Mouse (Mus musculus): ENCODE results near the gene Olfr127. TPM values are rescaled to one million over a fixed set of nuclear protein-coding genes. Genes with fewer than 3 reads are reported as not detected.
"Not testable (repeated sequence)": the region's sequence is repeated elsewhere in the genome, so short reads cannot be mapped to it uniquely, and the experiment has no call there.

The Olfr127 gene
- not detected for total RNA-seq (2021)
- long read RNA-seq, experiment 1 = 0 reads
- long read RNA-seq, experiment 2 = 0 reads

DNA sequence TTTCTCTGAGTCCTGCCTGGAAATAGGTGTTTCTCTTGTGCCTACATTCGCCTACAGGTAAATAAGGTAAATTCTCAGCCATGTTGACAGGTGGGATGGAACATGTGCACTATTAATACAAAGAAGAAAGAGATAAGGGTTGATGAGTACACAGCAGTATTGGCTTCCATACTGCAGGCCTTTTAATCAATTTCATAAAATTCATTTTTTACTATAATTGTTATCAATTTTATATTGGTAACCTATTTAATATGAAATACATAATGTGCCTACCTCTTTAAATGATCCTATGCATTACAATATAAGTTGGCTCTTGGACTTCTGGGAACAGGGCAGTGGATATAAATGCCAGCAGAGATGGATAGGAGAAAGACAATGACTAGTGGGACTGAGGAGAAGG, at the start of gene Olfr127:
Olfr127 (plus strand) TSS at position 301 of the 400 bp plus-strand sequence.
- DNase-seq (ENCODE audit: low spot score in 2 of 2) = no peak

DNA sequence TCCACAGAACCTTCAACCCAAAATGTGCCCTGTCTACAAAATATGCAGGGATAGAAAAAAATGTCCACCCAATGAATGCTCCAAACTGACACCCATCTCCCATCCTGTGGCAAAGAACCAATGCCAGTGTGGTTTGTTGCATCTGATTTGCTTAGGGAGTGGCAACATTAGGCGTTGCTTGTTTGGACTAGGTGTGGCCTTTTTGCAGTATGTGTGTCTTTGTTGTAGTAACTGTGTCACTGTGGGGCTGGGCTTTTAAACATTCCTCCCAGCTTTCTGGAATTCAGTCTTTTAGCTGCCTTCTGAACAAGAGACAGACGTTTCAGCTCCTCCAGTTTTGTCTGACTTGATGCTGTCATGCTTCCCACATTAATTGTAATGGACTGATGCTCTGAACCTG, 36.3 kb upstream of the Olfr127 start:
- DNase-seq (ENCODE audit: low spot score in 2 of 2) = no peak

DNA sequence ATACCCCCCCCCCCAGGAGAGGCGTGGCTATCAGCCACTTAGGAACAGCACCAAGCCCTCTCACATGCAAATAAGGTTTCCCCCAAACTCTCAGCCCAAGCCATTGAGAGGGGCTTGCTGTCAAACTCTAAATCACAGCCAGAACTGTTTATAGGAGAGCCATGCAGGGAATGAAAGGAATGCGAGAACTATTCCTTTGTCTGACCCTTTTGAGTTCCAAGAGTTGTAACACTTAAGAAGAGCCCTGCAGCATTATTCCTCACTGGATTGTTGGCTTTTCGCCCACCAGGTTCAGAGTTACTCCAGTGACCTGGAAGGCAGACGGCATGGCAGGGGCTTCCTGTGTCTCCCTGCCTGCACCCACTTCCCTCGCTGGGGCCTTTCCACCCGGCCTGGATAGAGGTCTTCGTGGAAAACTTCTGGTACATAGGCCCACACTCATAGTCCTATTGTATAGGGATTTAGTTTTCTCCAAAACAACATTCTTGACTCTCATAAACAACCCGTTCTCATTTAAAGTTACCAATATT, 30.5 kb upstream of the Olfr127 start:
- DNase-seq (ENCODE audit: low spot score in 2 of 2) = no peak

DNA sequence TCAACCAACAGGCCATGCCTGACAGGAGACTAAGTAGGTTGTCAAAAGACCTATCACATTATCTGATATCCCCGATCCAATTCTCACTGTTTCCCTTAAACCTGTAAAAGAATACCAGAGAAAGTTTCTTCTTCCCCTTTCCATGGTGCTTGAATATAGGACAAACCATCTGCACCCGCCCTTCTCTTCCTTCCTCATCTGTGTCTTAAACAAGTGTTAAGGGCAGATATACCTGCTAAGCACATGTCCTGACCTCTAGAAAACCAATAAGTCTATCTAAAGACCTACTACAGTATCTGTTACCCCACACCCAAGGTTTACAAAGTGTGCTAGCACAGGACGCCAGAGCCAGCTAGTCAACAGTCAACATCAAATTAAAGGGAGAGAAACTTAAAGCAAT, 26.4 kb upstream of the Olfr127 start:
- DNase-seq (ENCODE audit: low spot score in 2 of 2) = no peak

DNA sequence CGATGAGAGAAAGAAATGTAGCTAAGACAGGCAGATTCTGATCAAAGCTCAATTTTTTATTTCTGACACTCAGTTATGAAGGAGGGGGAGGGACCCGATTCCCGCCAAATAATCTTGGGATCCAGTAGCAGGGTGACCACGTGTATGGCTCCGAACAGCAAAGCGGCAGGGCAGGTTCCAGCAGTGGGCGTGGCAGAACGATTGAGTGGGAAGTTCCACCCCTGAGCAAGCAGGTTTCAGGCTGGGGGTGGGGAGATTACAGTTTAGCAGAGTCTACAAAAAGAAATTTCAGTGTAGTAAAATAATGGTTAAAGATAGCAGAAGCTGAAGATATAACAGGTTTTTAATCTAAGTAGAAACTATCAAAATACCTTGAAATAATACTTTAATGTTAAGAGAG, 6.6 kb downstream of the Olfr127 start:
- not testable (repeated sequence) for DNase-seq (ENCODE audit: low spot score in 2 of 2)

DNA sequence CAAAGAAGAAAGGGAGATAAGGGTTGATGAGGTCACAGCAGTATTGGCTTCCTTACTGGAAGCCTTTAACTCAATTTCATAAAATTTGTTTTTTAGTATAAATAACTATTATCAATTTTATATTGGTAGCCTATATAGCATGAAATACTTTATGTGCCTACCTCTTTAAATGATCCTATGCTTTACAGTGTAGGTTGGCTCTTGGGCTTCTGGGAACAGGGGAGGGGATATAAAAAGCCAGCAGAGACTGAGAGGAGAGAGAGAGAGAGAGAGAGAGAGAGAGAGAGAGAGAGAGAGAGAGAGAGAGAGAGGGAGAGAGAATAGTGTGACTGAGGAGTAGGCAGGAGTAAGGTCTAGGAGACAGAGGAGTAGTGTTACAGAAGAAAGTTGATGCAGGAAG, 20.0 kb downstream of the Olfr127 start, which contains the start of gene Olfr128:
Olfr128 (plus strand) TSS at position 301 of the 400 bp plus-strand sequence.
- DNase-seq (ENCODE audit: low spot score in 2 of 2) = no peak

DNA sequence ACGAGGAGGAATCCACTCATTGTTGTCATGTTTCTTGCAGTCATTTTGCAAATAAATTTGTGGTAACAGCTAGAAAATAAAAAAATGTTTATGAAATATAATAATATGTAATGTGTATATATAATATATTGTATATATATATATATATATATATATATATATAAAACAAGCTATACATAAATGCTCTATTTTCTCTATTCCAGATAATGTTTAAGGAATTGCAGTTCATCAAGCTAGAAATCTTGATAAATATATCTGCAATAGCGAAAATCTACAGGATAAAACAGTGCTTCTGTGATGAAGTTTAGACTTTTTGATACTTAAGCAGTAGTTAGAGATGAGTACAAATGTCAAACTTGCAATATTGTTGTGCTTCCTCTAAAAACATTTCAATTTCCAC, 52.7 kb downstream of the Olfr127 start, which contains the start of gene Olfr761:
Olfr761 (minus strand) TSS at position 101 of the 400 bp plus-strand sequence.
- DNase-seq (ENCODE audit: low spot score in 2 of 2) = no peak

Other genes with a start within 250 kb of the Olfr127 start
- not detected for gene Olfr117, start 236.7 kb upstream of the Olfr127 start, total RNA-seq (2021)
- not detected for gene Olfr118, start 233.4 kb upstream of the Olfr127 start, total RNA-seq (2021)
- not detected for gene Olfr119, start 203.9 kb upstream of the Olfr127 start, total RNA-seq (2021)
- gene Olfr120, start 178.6 kb upstream of the Olfr127 start, total RNA-seq (2021) = not detected
- not detected for gene Olfr121, start 151.6 kb upstream of the Olfr127 start, total RNA-seq (2021)
- not detected for gene Olfr122, start 131.8 kb upstream of the Olfr127 start, total RNA-seq (2021)
- gene Olfr123, start 106.9 kb upstream of the Olfr127 start, total RNA-seq (2021) = not detected
- gene Olfr124, start 100.5 kb upstream of the Olfr127 start, total RNA-seq (2021) = not detected
- not detected for gene Olfr125, start 67.5 kb upstream of the Olfr127 start, total RNA-seq (2021)
- gene Olfr126, start 53.0 kb upstream of the Olfr127 start, total RNA-seq (2021) = not detected
- gene Olfr128, start 20.1 kb downstream of the Olfr127 start, total RNA-seq (2021) = not detected
- not detected for gene Olfr761, start 52.6 kb downstream of the Olfr127 start, total RNA-seq (2021)
- gene Olfr129, start 159.6 kb downstream of the Olfr127 start, total RNA-seq (2021) = not detected
- gene Olfr130, start 163.5 kb downstream of the Olfr127 start, total RNA-seq (2021) = not detected
- gene Olfr131, start 188.3 kb downstream of the Olfr127 start, total RNA-seq (2021) = not detected
- not detected for gene Olfr132, start 234.1 kb downstream of the Olfr127 start, total RNA-seq (2021)
- not detected for gene Olfr133, start 244.8 kb downstream of the Olfr127 start, total RNA-seq (2021)

Measured in left cerebral cortex, adult 18-20 months (tissue).